Mouse (Mus musculus) liver, embryonic 14.5 days (tissue): ENCODE results near the gene Zfp146.
A peak's percentile ranks its signal among the peaks of the same experiment; 100 is the strongest.

Source experiments
- CTCF ChIP-seq: IDR thresholded peaks from 2 replicates; pipeline ENCODE4 v1.5.1; 2016; ENCODE audit warnings: antibody characterized with exemption, low read depth, control low read depth
- EP300 ChIP-seq: IDR thresholded peaks from 2 replicates; pipeline ENCODE4 v1.6.1; 2016; ENCODE audit warnings: antibody characterized with exemption, low read depth

DNA sequence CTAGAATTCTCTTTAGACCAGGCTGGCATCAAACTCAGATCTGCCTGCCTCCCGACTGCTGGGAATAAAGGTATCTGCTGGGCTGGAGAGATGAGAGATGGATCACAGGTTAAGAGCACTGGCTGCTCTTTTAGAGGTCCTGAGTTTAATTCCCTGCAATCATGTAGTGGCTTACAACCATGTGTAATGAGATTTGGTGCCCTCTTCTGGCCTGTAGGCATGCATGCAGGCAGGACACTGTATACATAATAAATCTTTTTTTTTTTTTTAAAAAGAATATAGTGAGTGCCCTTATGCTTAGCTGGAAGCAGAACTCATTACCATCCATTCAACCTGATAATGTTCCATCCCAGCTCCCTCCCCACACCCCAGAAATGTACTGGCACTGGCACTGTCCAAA is 15.5 kb downstream of the Zfp146 start:
- peak; percentile 33; the same call in 1 of the 2 replicates for TF ChIP-seq CTCF
- no peak for TF ChIP-seq EP300
